Comparison of ENCODE assay signal across 19 mouse cellular contexts in the genomic region with DNA sequence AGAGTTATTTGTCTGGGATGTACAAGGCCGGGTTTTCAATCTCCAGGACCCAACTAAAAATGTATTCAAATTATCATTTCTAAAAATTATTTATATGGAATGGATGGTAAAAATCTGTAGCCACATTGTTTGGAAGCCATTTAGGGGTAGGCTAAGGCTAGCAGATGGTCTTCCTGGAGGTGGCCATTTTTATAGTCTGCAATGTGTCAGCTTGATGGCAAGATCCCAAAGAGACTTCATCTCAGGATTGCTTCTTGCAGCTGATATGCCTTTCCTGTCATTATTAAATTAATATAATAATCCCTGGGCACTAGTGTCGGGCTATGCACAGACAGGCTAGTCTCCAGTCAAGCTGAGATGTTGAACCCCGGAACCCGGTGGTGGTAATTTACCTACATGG.
"Had no signal": no experiment of that assay in that cellular context is flagged by ENCODE, and none has a peak within 500 bp of the region (broad histone marks: within the 10 kb centered on the region; RNA-seq: fewer than 3 reads in every experiment).

No protein-coding gene starts in this region.

- H3K9ac ChIP-seq: limb, embryonic 12.5 days; limb, embryonic 15.5 days; liver, embryonic 14.5 days; liver, postnatal 0 days; lung, embryonic 14.5 days; midbrain, embryonic 12.5 days; midbrain, embryonic 15.5 days; neural tube, embryonic 12.5 days; neural tube, embryonic 15.5 days had no signal

- H3K4me1 ChIP-seq: limb, embryonic 12.5 days; limb, embryonic 15.5 days; midbrain, embryonic 12.5 days; midbrain, embryonic 15.5 days; neural tube, embryonic 12.5 days; neural tube, embryonic 15.5 days had no signal

- H3K27me3 ChIP-seq: limb, embryonic 12.5 days; limb, embryonic 15.5 days; midbrain, embryonic 12.5 days; midbrain, embryonic 15.5 days; neural tube, embryonic 12.5 days; neural tube, embryonic 15.5 days had no signal

- H3K4me2 ChIP-seq: limb, embryonic 12.5 days; limb, embryonic 15.5 days; liver, embryonic 11.5 days; lung, embryonic 14.5 days; midbrain, embryonic 12.5 days; midbrain, embryonic 15.5 days; neural tube, embryonic 12.5 days; neural tube, embryonic 15.5 days had no signal

- H3K4me3 ChIP-seq: limb, embryonic 12.5 days; limb, embryonic 15.5 days; midbrain, embryonic 12.5 days; midbrain, embryonic 15.5 days; neural tube, embryonic 12.5 days; neural tube, embryonic 15.5 days had no signal

- ATAC-seq: liver, postnatal 0 days; lung, postnatal 0 days; midbrain, embryonic 15.5 days had no signal

- H3K27ac ChIP-seq: limb, embryonic 12.5 days; limb, embryonic 15.5 days; liver, embryonic 14.5 days; macrophage; midbrain, embryonic 12.5 days; midbrain, embryonic 15.5 days; neural tube, embryonic 12.5 days; neural tube, embryonic 15.5 days had no signal

- DNase-seq: kidney, postnatal 14 days; kidney, postnatal 4 days; left cerebral cortex, postnatal 4 days; liver, postnatal 0 days; lung, embryonic 14.5 days; retina, postnatal 1 day; right cerebral cortex, postnatal 25 days; thymus, adult 18-20 months; thymus, postnatal 36 days had no signal

- H3K9me3 ChIP-seq: limb, embryonic 12.5 days; limb, embryonic 15.5 days; midbrain, embryonic 12.5 days; midbrain, embryonic 15.5 days; neural tube, embryonic 12.5 days; neural tube, embryonic 15.5 days had no signal
